ENCODE assay signal across 13 mouse cellular contexts in the genomic region with DNA sequence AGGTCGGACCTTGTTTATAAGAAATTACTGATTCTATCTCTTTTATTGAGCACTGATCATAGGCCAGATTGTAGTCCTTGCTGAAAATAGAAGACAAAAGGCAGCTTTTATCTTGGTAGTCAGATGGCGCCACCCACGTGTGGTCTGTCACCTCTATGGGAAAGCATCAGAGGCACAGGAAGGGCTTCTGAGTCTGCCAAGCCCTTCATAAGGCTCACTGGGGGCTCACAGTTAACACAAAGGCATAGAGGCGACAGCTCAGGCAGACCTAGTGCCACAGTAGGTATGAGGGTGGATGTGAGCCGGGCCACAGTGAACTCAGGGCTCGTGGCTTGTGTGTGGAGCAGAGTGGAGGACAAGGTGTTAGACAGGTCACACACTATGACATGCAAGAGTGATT.
A peak's percentile ranks its signal among the peaks of the same experiment; 100 is the strongest.
DNase-seq lines count a peak whose midpoint lies in the region; ATAC-seq lines count a peak whose summit lies in the region.
"Had no signal": no experiment of that assay in that cellular context is flagged by ENCODE, and none has a peak within 500 bp of the region (broad histone marks: within the 10 kb centered on the region; RNA-seq: fewer than 3 reads in every experiment).

No protein-coding gene starts in this region.

- WGBS in midbrain, embryonic 10.5 days = 87% methylated on average over 6 of the region's 6 CpGs

- no peak overlapping the region for H3K27ac ChIP-seq in midbrain, embryonic 10.5 days (replicated peaks)
- H3K27ac ChIP-seq: heart, embryonic 13.5 days; intestine, embryonic 15.5 days; lung, embryonic 15.5 days; neural tube, embryonic 13.5 days had no signal

- H3K36me3 ChIP-seq in midbrain, embryonic 10.5 days = no peaks in the 10 kb centered on the region
- H3K36me3 ChIP-seq: heart, embryonic 13.5 days; intestine, embryonic 15.5 days; lung, embryonic 15.5 days; neural tube, embryonic 13.5 days had no signal

- H3K9me3 ChIP-seq in midbrain, embryonic 10.5 days (replicated peaks) = peaks cover 17% of the 10 kb centered on the region

- H3K4me3 ChIP-seq in midbrain, embryonic 10.5 days = no peak overlapping the region
- H3K4me3 ChIP-seq: heart, embryonic 13.5 days; intestine, embryonic 15.5 days; lung, embryonic 15.5 days; neural tube, embryonic 13.5 days had no signal

- no peaks in the 10 kb centered on the region for H3K4me1 ChIP-seq in midbrain, embryonic 10.5 days
- H3K4me1 ChIP-seq: heart, embryonic 13.5 days; intestine, embryonic 15.5 days; lung, embryonic 15.5 days; neural tube, embryonic 13.5 days had no signal

- H3K27me3 ChIP-seq in midbrain, embryonic 10.5 days (ENCODE audit: low read depth, poor library complexity, severe bottlenecking) = no peaks in the 10 kb centered on the region
- H3K27me3 ChIP-seq: heart, embryonic 13.5 days; intestine, embryonic 15.5 days; lung, embryonic 15.5 days; neural tube, embryonic 13.5 days had no signal

- peak; percentile 59; the same call in 1 of the 2 replicates for ATAC-seq in cerebellum, adult (ENCODE audit: insufficient number of reproducible peaks, low FRiP score, low TSS enrichment)
- ATAC-seq: intestine, embryonic 15.5 days; midbrain, embryonic 16.5 days had no signal

- DNase-seq in cerebellum, postnatal 4 days (ENCODE audit: low spot score in 2 of 2) = no peak
- DNase-seq in cerebellum, adult 18-20 months = peak; percentile 44 to 56
- DNase-seq in layer of hippocampus, adult 11-12 months (ENCODE audit: low spot score) = peak; percentile 81
- peak; percentile 74 to 78 for DNase-seq in layer of hippocampus, postnatal 36 days
- DNase-seq in neural tube, embryonic 10.5 days (ENCODE audit: extremely low spot score, low spot score) = no peak
- DNase-seq in midbrain, embryonic 10.5 days (ENCODE audit: low spot score) = no peak
- no peak for DNase-seq in lung, postnatal 25 days (ENCODE audit: low spot score)

Comparison
In these comparisons a context has a peak if more than half of its experiments do, and no peak if none do; other contexts are left out.
1. DNase-seq: peak in cerebellum, adult 18-20 months (2 of 2), layer of hippocampus, adult 11-12 months (single experiment) and layer of hippocampus, postnatal 36 days (2 of 2); none in cerebellum, postnatal 4 days (0 of 2), neural tube, embryonic 10.5 days (single experiment), midbrain, embryonic 10.5 days (single experiment) and lung, postnatal 25 days (single experiment).